8 mouse cellular contexts compared by ENCODE assay signal in genomic region chr2:181392600-181393213, GRCm38 (mm10). TPM values are rescaled to one million over a fixed set of nuclear protein-coding genes. Genes with fewer than 3 reads are reported as not detected.
A peak's percentile ranks its signal among the peaks of the same experiment; 100 is the strongest.
DNase-seq lines count a peak whose midpoint lies in the region; ATAC-seq and TF ChIP-seq lines count a peak whose summit lies in the region.

No protein-coding gene starts in this region.

- no peak for TF ChIP-seq POLR2A in brain, embryonic 14.5 days (IDR thresholded peaks at IDR 0.05; ENCODE audit: borderline replicate concordance, extremely low read depth, insufficient read depth, insufficient read length, poor library complexity, severe bottlenecking)

- H3K4me3 ChIP-seq in heart, embryonic 16.5 days (ENCODE audit: low read length), result no peak overlapping the region
- H3K4me3 ChIP-seq in liver, embryonic 13.5 days (replicated peaks), result no peak overlapping the region
- no peak overlapping the region for H3K4me3 ChIP-seq in neural tube, embryonic 11.5 days (ENCODE audit: low read depth, low read length)
- H3K4me3 ChIP-seq in stomach, postnatal 0 days (ENCODE audit: low read depth, low read length), result no peak overlapping the region

- TF ChIP-seq CTCF in brain, embryonic 14.5 days (IDR thresholded peaks at IDR 0.05; ENCODE audit: borderline replicate concordance, extremely low read depth, insufficient read depth, insufficient read length), result peak; percentile 87
- peak; percentile 94 for TF ChIP-seq CTCF in stomach, postnatal 0 days (IDR thresholded peaks at IDR 0.05; ENCODE audit: low read depth)

- H3K4me1 ChIP-seq in heart, embryonic 16.5 days (ENCODE audit: control insufficient read depth, insufficient read depth, low read length), result peaks cover 7% of the 10 kb centered on the region
- H3K4me1 ChIP-seq in liver, embryonic 13.5 days (replicated peaks), result no peaks in the 10 kb centered on the region
- no peaks in the 10 kb centered on the region for H3K4me1 ChIP-seq in neural tube, embryonic 11.5 days (ENCODE audit: control insufficient read depth, insufficient read depth, low read length)
- no peaks in the 10 kb centered on the region for H3K4me1 ChIP-seq in stomach, postnatal 0 days (replicated peaks; ENCODE audit: control insufficient read depth, insufficient read depth)

- no peaks in the 10 kb centered on the region for H3K9me3 ChIP-seq in heart, embryonic 16.5 days (replicated peaks; ENCODE audit: control insufficient read depth, low read length)
- H3K9me3 ChIP-seq in liver, embryonic 13.5 days (replicated peaks), result no peaks in the 10 kb centered on the region
- no peaks in the 10 kb centered on the region for H3K9me3 ChIP-seq in neural tube, embryonic 11.5 days (ENCODE audit: control insufficient read depth, low read length)
- no peaks in the 10 kb centered on the region for H3K9me3 ChIP-seq in stomach, postnatal 0 days (ENCODE audit: control insufficient read depth, low read length)

- H3K27me3 ChIP-seq in heart, embryonic 16.5 days (ENCODE audit: control insufficient read depth, insufficient read depth, low read length), result no peaks in the 10 kb centered on the region
- H3K27me3 ChIP-seq in liver, embryonic 13.5 days, result no peaks in the 10 kb centered on the region
- H3K27me3 ChIP-seq in neural tube, embryonic 11.5 days (ENCODE audit: control insufficient read depth, insufficient read depth, low read length), result no peaks in the 10 kb centered on the region
- no peaks in the 10 kb centered on the region for H3K27me3 ChIP-seq in stomach, postnatal 0 days (ENCODE audit: control insufficient read depth, insufficient read depth, low read length)

- H3K36me3 ChIP-seq in heart, embryonic 16.5 days (ENCODE audit: control insufficient read depth, insufficient read depth), result no peaks in the 10 kb centered on the region
- peaks cover 58% of the 10 kb centered on the region for H3K36me3 ChIP-seq in liver, embryonic 13.5 days
- H3K36me3 ChIP-seq in neural tube, embryonic 11.5 days (ENCODE audit: control insufficient read depth, insufficient read depth, low read length), result no peaks in the 10 kb centered on the region; the same call in 1 of the 2 replicates
- H3K36me3 ChIP-seq in stomach, postnatal 0 days (ENCODE audit: control insufficient read depth, insufficient read depth, low read length), result no peaks in the 10 kb centered on the region

- H3K4me2 ChIP-seq in heart, embryonic 16.5 days (ENCODE audit: low read depth, low read length), result no peak overlapping the region
- no peak overlapping the region for H3K4me2 ChIP-seq in liver, embryonic 13.5 days
- H3K4me2 ChIP-seq in neural tube, embryonic 11.5 days (ENCODE audit: low read depth), result no peak overlapping the region
- no peak overlapping the region for H3K4me2 ChIP-seq in stomach, postnatal 0 days (replicated peaks; ENCODE audit: low read depth)

- WGBS in heart, embryonic 16.5 days, result 25% methylated on average over 4 of the region's 4 CpGs
- WGBS in liver, embryonic 13.5 days (ENCODE audit: insufficient replicate concordance), result 29% methylated on average over 4 of the region's 4 CpGs
- WGBS in neural tube, embryonic 11.5 days, result 34% methylated on average over 4 of the region's 4 CpGs
- 27% methylated on average over 4 of the region's 4 CpGs for WGBS in stomach, postnatal 0 days

- peak; percentile 91 for DNase-seq in CD4-positive, CD25-positive, alpha-beta regulatory T cell, adult 2 months (ENCODE audit: low read depth, low spot score)
- DNase-seq in brain, embryonic 14.5 days (ENCODE audit: low read depth), result peak; percentile 91
- DNase-seq in kidney, postnatal 14 days, result peak; percentile 89
- DNase-seq in liver, embryonic 13.5 days, result peak; percentile 65
- DNase-seq in neural tube, embryonic 11.5 days (ENCODE audit: low spot score), result peak; percentile 83
- peak; percentile 87 for DNase-seq in stomach, postnatal 0 days (ENCODE audit: low spot score)

- no peak for TF ChIP-seq EP300 in stomach, postnatal 0 days (optimal IDR thresholded peaks at IDR 0.05)

- no peak overlapping the region for H3K27ac ChIP-seq in heart, embryonic 16.5 days (ENCODE audit: low read length)
- H3K27ac ChIP-seq in liver, embryonic 13.5 days, result no peak overlapping the region
- H3K27ac ChIP-seq in neural tube, embryonic 11.5 days (ENCODE audit: low read depth, low read length), result no peak overlapping the region
- no peak overlapping the region for H3K27ac ChIP-seq in stomach, postnatal 0 days (replicated peaks)

- H3K9ac ChIP-seq in heart, embryonic 16.5 days (ENCODE audit: low read length), result no peak overlapping the region
- no peak overlapping the region for H3K9ac ChIP-seq in liver, embryonic 13.5 days
- no peak overlapping the region for H3K9ac ChIP-seq in neural tube, embryonic 11.5 days (ENCODE audit: low read length)
- no peak overlapping the region for H3K9ac ChIP-seq in stomach, postnatal 0 days (ENCODE audit: low read length)

- ATAC-seq in erythroblast, adult 5-6 weeks (replicated peaks; ENCODE audit: low FRiP score, poor library complexity, severe bottlenecking), result peak; percentile 80
- peak; percentile 71; the same call in 1 of the 2 replicates for ATAC-seq in heart, embryonic 16.5 days (replicated peaks; ENCODE audit: extremely low read depth, insufficient read depth, low FRiP score)
- peak; percentile 73 for ATAC-seq in liver, embryonic 13.5 days (ENCODE audit: low read depth)
- peak; percentile 68; the same call in 1 of the 2 replicates for ATAC-seq in neural tube, embryonic 11.5 days (ENCODE audit: insufficient read depth, low FRiP score, low TSS enrichment)
- ATAC-seq in stomach, postnatal 0 days (ENCODE audit: low FRiP score, low TSS enrichment), result peak; percentile 77

RNA-seq across cellular contexts. Expression of gene Lime1, which starts 12.8 kb away (rescaled TPM):
- 98.7 and 147 TPM in 2 replicates for polyA plus RNA-seq in brain, embryonic 14.5 days (2012; rRNA removed)
- 8.8 and 11.5 TPM in 2 replicates for total RNA-seq in erythroblast, adult 5-6 weeks (2015; ENCODE audit: low replicate concordance)
- 2.5 and 3.8 TPM in 2 replicates for total RNA-seq in erythroblast, adult 5-6 weeks (2017; ENCODE audit: low replicate concordance)
- polyA plus RNA-seq in heart, embryonic 16.5 days (2015; fragmentation: Nextera tagmentation; extraction: Ambion mirVana), result 15.6 and 18.1 TPM in 2 replicates
- 5.1 and 6.0 TPM in 2 replicates for polyA plus RNA-seq in liver, embryonic 13.5 days (2015; fragmentation: Nextera tagmentation; extraction: Ambion mirVana)
- polyA plus RNA-seq in neural tube, embryonic 11.5 days (2014; fragmentation: Nextera tagmentation; extraction: Ambion mirVana), result 23.9 and 24.2 TPM in 2 replicates
- polyA plus RNA-seq in stomach, postnatal 0 days (2015; fragmentation: Nextera tagmentation; extraction: Ambion mirVana), result 8.3 and 8.8 TPM in 2 replicates

RNA-seq across cellular contexts. Expression of gene Arfrp1, which starts 27.5 kb away (rescaled TPM):
- 92.9 and 110 TPM in 2 replicates for polyA plus RNA-seq in brain, embryonic 14.5 days (2012; rRNA removed)
- 0.96 and 11.1 TPM in 2 replicates for total RNA-seq in erythroblast, adult 5-6 weeks (2015; ENCODE audit: low replicate concordance)
- total RNA-seq in erythroblast, adult 5-6 weeks (2017; ENCODE audit: low replicate concordance), result 4.0 and 13.0 TPM in 2 replicates
- polyA plus RNA-seq in heart, embryonic 16.5 days (2015; fragmentation: Nextera tagmentation; extraction: Ambion mirVana), result 63.0 and 65.7 TPM in 2 replicates
- polyA plus RNA-seq in liver, embryonic 13.5 days (2015; fragmentation: Nextera tagmentation; extraction: Ambion mirVana), result 26.6 and 27.8 TPM in 2 replicates
- polyA plus RNA-seq in neural tube, embryonic 11.5 days (2014; fragmentation: Nextera tagmentation; extraction: Ambion mirVana), result 63.3 and 69.8 TPM in 2 replicates
- 30.1 and 33.7 TPM in 2 replicates for polyA plus RNA-seq in stomach, postnatal 0 days (2015; fragmentation: Nextera tagmentation; extraction: Ambion mirVana)

RNA-seq across cellular contexts. Expression of gene Zgpat, which starts 28.0 kb away (rescaled TPM):
- polyA plus RNA-seq in brain, embryonic 14.5 days (2012; rRNA removed), result 117 and 126 TPM in 2 replicates
- total RNA-seq in erythroblast, adult 5-6 weeks (2015; ENCODE audit: low replicate concordance), result 0.77 and 2.3 TPM in 2 replicates
- 10.5 and 11.0 TPM in 2 replicates for total RNA-seq in erythroblast, adult 5-6 weeks (2017; ENCODE audit: low replicate concordance)
- polyA plus RNA-seq in heart, embryonic 16.5 days (2015; fragmentation: Nextera tagmentation; extraction: Ambion mirVana), result 28.0 and 30.7 TPM in 2 replicates
- polyA plus RNA-seq in liver, embryonic 13.5 days (2015; fragmentation: Nextera tagmentation; extraction: Ambion mirVana), result 12.3 and 13.8 TPM in 2 replicates
- 44.5 and 46.4 TPM in 2 replicates for polyA plus RNA-seq in neural tube, embryonic 11.5 days (2014; fragmentation: Nextera tagmentation; extraction: Ambion mirVana)
- polyA plus RNA-seq in stomach, postnatal 0 days (2015; fragmentation: Nextera tagmentation; extraction: Ambion mirVana), result 15.5 and 18.2 TPM in 2 replicates
